Mouse (Mus musculus): Measurements from ENCODE around the gene Arhgap35.

DNA sequence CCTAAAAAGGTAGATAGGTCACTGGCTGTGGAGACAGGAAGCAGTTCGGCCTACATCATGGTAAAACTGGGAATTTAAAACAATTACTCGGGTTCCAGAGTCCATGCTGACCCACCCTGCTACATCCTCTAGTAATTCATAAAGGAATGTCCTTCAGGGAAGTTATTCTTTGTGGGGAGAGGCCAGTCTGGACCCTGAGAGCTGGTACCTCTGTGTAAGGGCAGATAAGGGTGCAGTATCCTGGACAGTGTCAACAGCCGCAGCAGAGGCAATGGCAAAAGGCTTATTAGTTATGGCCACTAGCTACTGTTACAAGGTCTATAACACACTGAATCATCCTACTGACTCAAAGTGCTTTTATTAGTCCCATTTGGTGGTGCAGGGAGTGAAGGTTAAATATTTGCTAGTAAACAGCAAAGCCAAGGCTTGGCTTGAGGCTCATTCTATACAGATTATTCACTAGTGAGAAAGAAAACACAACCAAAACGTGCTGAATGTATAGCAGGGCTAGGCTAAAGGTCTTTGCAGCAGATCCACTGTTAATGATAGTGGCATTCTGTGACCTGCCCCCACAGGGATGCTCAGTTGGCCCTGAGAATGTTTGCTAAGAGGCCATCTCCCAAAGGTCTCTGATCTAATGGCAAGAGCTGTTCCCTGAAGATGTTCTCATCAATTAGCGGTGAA is 77.4 kb downstream of the Arhgap35 start:
- TF ChIP-seq POLR2A (IDR thresholded peaks at IDR 0.05; ENCODE audit: extremely low read depth, insufficient read depth, low read length), result no peak
- no peak for TF ChIP-seq CTCF (IDR thresholded peaks at IDR 0.05; ENCODE audit: extremely low read depth, insufficient read depth, low read length)
